In genomic region chr5:44244894-44245423, GRCm38 (mm10) we compare ENCODE assay signal across 21 mouse cellular contexts. TPM values are rescaled to one million over a fixed set of nuclear protein-coding genes. Genes with fewer than 3 reads are reported as not detected.
DNase-seq lines count a peak whose midpoint lies in the region; ATAC-seq and TF ChIP-seq lines count a peak whose summit lies in the region.
"Had no signal": no experiment of that assay in that cellular context is flagged by ENCODE, and none has a peak within 500 bp of the region (broad histone marks: within the 10 kb centered on the region; RNA-seq: fewer than 3 reads in every experiment).

No protein-coding gene starts in this region.

- no peak for TF ChIP-seq POLR2A in kidney, adult 2 months (IDR thresholded peaks at IDR 0.05; ENCODE audit: low read depth, low read length)

- no peaks in the 10 kb centered on the region for H3K9me3 ChIP-seq in kidney, embryonic 16.5 days (ENCODE audit: low read length)
- H3K9me3 ChIP-seq in lung, embryonic 16.5 days (ENCODE audit: control insufficient read depth, low read length): no peaks in the 10 kb centered on the region
- H3K9me3 ChIP-seq: forebrain, embryonic 12.5 days; heart, embryonic 10.5 days; midbrain, embryonic 15.5 days; stomach, embryonic 15.5 days had no signal

- DNase-seq in kidney, adult 2 months: peak; percentile 48
- DNase-seq in lung, postnatal 10 days: no peak
- DNase-seq in frontal cortex, adult 2 months (ENCODE audit: extremely low spot score in 1 of 2, low spot score in 1 of 2): no peak
- DNase-seq: adrenal gland, postnatal 10 days; cerebellum, adult 9-10 months; heart, postnatal 14 days; layer of hippocampus, adult 9-11 months; lung, postnatal 14 days; right cerebral cortex, postnatal 25 days had no signal

- no peaks in the 10 kb centered on the region for H3K27me3 ChIP-seq in kidney, adult 2 months (replicated peaks; ENCODE audit: control insufficient read depth, insufficient read depth, low read length)
- H3K27me3 ChIP-seq in kidney, embryonic 16.5 days (ENCODE audit: insufficient read depth, low read length): no peaks in the 10 kb centered on the region
- no peaks in the 10 kb centered on the region for H3K27me3 ChIP-seq in lung, embryonic 16.5 days (ENCODE audit: control insufficient read depth, insufficient read depth, low read depth, low read length)
- H3K27me3 ChIP-seq: midbrain, embryonic 15.5 days; stomach, embryonic 15.5 days had no signal

- H3K4me3 ChIP-seq in kidney, adult 2 months (ENCODE audit: insufficient read depth, low read depth, low read length): no peak overlapping the region
- no peak overlapping the region for H3K4me3 ChIP-seq in kidney, embryonic 16.5 days (ENCODE audit: low read length)
- H3K4me3 ChIP-seq in lung, embryonic 16.5 days (ENCODE audit: low read length): no peak overlapping the region
- H3K4me3 ChIP-seq: forebrain, embryonic 12.5 days; heart, embryonic 10.5 days; midbrain, embryonic 15.5 days; myocyte; stomach, embryonic 15.5 days had no signal

- H3K36me3 ChIP-seq in kidney, adult 2 months (ENCODE audit: control insufficient read depth, insufficient read depth, low read length): no peaks in the 10 kb centered on the region
- H3K36me3 ChIP-seq in kidney, embryonic 16.5 days (ENCODE audit: insufficient read depth, low read length): no peaks in the 10 kb centered on the region
- no peaks in the 10 kb centered on the region for H3K36me3 ChIP-seq in lung, embryonic 16.5 days (ENCODE audit: control insufficient read depth, insufficient read depth, low read length)
- H3K36me3 ChIP-seq: forebrain, embryonic 12.5 days; heart, embryonic 10.5 days; midbrain, embryonic 15.5 days; stomach, embryonic 15.5 days had no signal

- no peak for ATAC-seq in kidney, embryonic 16.5 days (ENCODE audit: low FRiP score, low TSS enrichment)
- ATAC-seq in lung, embryonic 16.5 days (ENCODE audit: low read depth): peak; percentile 36; the same call in 1 of the 2 replicates
- peak; percentile 13; the same call in 1 of the 2 replicates for ATAC-seq in granulocyte monocyte progenitor cell, adult 5-6 weeks (replicated peaks; ENCODE audit: poor library complexity, severe bottlenecking)
- ATAC-seq in frontal cortex, adult (ENCODE audit: low TSS enrichment): no peak
- ATAC-seq: activated CD4-positive, CD25-positive, alpha-beta regulatory T cell, adult 4 months; midbrain, embryonic 15.5 days had no signal

- H3K4me2 ChIP-seq in kidney, embryonic 16.5 days (replicated peaks; ENCODE audit: low read depth, low read length): no peak overlapping the region
- H3K4me2 ChIP-seq in lung, embryonic 16.5 days (ENCODE audit: low read depth, low read length): no peak overlapping the region
- H3K4me2 ChIP-seq: forebrain, embryonic 12.5 days; hindbrain, embryonic 14.5 days; midbrain, embryonic 15.5 days; stomach, embryonic 15.5 days had no signal

- H3K27ac ChIP-seq in kidney, adult 2 months (ENCODE audit: insufficient read depth, low read depth, low read length): no peak overlapping the region
- no peak overlapping the region for H3K27ac ChIP-seq in kidney, embryonic 16.5 days (ENCODE audit: low read length)
- no peak overlapping the region for H3K27ac ChIP-seq in lung, embryonic 16.5 days (ENCODE audit: low read length)
- H3K27ac ChIP-seq: forebrain, embryonic 12.5 days; heart, embryonic 10.5 days; hindbrain, embryonic 14.5 days; liver, embryonic 14.5 days; midbrain, embryonic 15.5 days; stomach, embryonic 15.5 days had no signal

- no peak overlapping the region for H3K9ac ChIP-seq in kidney, embryonic 16.5 days (replicated peaks; ENCODE audit: low read length)
- no peak overlapping the region for H3K9ac ChIP-seq in lung, embryonic 16.5 days (ENCODE audit: low read length)
- H3K9ac ChIP-seq: forebrain, embryonic 12.5 days; hindbrain, embryonic 14.5 days; liver, embryonic 14.5 days; midbrain, embryonic 15.5 days; stomach, embryonic 15.5 days had no signal

- WGBS in kidney, adult 2 months: 62% methylated on average over 7 of the region's 7 CpGs
- WGBS in kidney, embryonic 16.5 days: 71% methylated on average over 7 of the region's 7 CpGs
- 48% methylated on average over 7 of the region's 7 CpGs for WGBS in lung, embryonic 16.5 days

- H3K4me1 ChIP-seq in kidney, adult 2 months (ENCODE audit: control insufficient read depth, insufficient read depth, low read length): peaks cover 6% of the 10 kb centered on the region; the same call in 1 of the 2 replicates
- peaks cover 11% of the 10 kb centered on the region; the same call in 1 of the 2 replicates for H3K4me1 ChIP-seq in kidney, embryonic 16.5 days (ENCODE audit: insufficient read depth, low read length)
- peaks cover 5% of the 10 kb centered on the region; the same call in 1 of the 2 replicates for H3K4me1 ChIP-seq in lung, embryonic 16.5 days (replicated peaks; ENCODE audit: control insufficient read depth, insufficient read depth, low read length)
- H3K4me1 ChIP-seq: forebrain, embryonic 12.5 days; midbrain, embryonic 15.5 days; stomach, embryonic 15.5 days had no signal

- TF ChIP-seq CTCF in kidney, adult 2 months (conservative IDR thresholded peaks at IDR 0.05; ENCODE audit: insufficient read depth, insufficient read length, low read depth, low read length): peak; percentile 45

RNA-seq across cellular contexts. Expression of gene Tapt1, which starts 18.5 kb away (rescaled TPM):
- polyA plus RNA-seq in kidney, adult 2 months (2012; rRNA removed): 23.6 and 29.0 TPM in 2 replicates
- 33.6 and 34.6 TPM in 2 replicates for polyA plus RNA-seq in kidney, embryonic 16.5 days (2015; fragmentation: Nextera tagmentation; extraction: Ambion mirVana)
- polyA plus RNA-seq in lung, embryonic 16.5 days (2015; fragmentation: Nextera tagmentation; extraction: Ambion mirVana): 36.8 and 36.9 TPM in 2 replicates
- 25.5 and 46.5 TPM in 2 replicates for total RNA-seq in granulocyte monocyte progenitor cell, adult 5-6 weeks (2014; fragmentation: Nextera tagmentation)
- total RNA-seq in granulocyte monocyte progenitor cell, adult 5-6 weeks (2017): 45.6 and 64.7 TPM in 2 replicates
- polyA plus RNA-seq in frontal cortex, adult 2 months (2012; rRNA removed): 49.0 and 52.4 TPM in 2 replicates

Comparison
In these comparisons a context has a peak if more than half of its experiments do, and no peak if none do; other contexts are left out.
1. ATAC-seq: peak in lung, embryonic 16.5 days (single experiment) and granulocyte monocyte progenitor cell, adult 5-6 weeks (single experiment); none in kidney, embryonic 16.5 days (single experiment) and frontal cortex, adult (single experiment).